Mouse (Mus musculus) retina, embryonic 14.5 days (tissue): ENCODE measurements around the gene Abcb8.

Experiments used
- DNase-seq: peaks from one replicate; pipeline ENCODE4 v3.0.0-alpha.2; 2015; ENCODE audit warnings: low spot score

Gene Abcb8

GRCm38 (mm10) chr5:24366426-24366825, 27.0 kb upstream of the Abcb8 start:
- DNase-seq, result no peak

- DNase-seq, result no peak
Observed at GRCm38 (mm10) chr5:24369767-24370166, 23.7 kb upstream of the Abcb8 start.

- DNase-seq, result no peak
Observed at GRCm38 (mm10) chr5:24373807-24374206, 19.7 kb upstream of the Abcb8 start.

GRCm38 (mm10) chr5:24374216-24374615, 19.2 kb upstream of the Abcb8 start:
- DNase-seq, result no peak

GRCm38 (mm10) chr5:24374666-24375328, 18.7 kb upstream of the Abcb8 start:
- no peak for DNase-seq

- no peak for DNase-seq
Observed at GRCm38 (mm10) chr5:24378700-24379099, 14.8 kb upstream of the Abcb8 start.

GRCm38 (mm10) chr5:24379501-24379900, 14.0 kb upstream of the Abcb8 start:
- DNase-seq, result no peak

- DNase-seq, result no peak
Observed at GRCm38 (mm10) chr5:24380499-24380898, 13.0 kb upstream of the Abcb8 start.

GRCm38 (mm10) chr5:24381486-24381885, 12.0 kb upstream of the Abcb8 start:
- DNase-seq, result no peak

- no peak for DNase-seq
Observed at GRCm38 (mm10) chr5:24381988-24382387, 11.5 kb upstream of the Abcb8 start.

- peak; percentile 95 for DNase-seq
Observed at GRCm38 (mm10) chr5:24383026-24383859, 10.2 kb upstream of the Abcb8 start.

GRCm38 (mm10) chr5:24384407-24384806, 9.1 kb upstream of the Abcb8 start:
- no peak for DNase-seq

GRCm38 (mm10) chr5:24385374-24385773, 8.1 kb upstream of the Abcb8 start:
- DNase-seq, result no peak

GRCm38 (mm10) chr5:24385887-24386550, 7.4 kb upstream of the Abcb8 start:
- DNase-seq, result no peak

GRCm38 (mm10) chr5:24387264-24388241, 5.9 kb upstream of the Abcb8 start:
- DNase-seq, result peak; percentile 78

GRCm38 (mm10) chr5:24388246-24388915, 5.1 kb upstream of the Abcb8 start:
- no peak for DNase-seq

- DNase-seq, result peak; percentile 61
Observed at GRCm38 (mm10) chr5:24389011-24389657, 4.3 kb upstream of the Abcb8 start.

- no peak for DNase-seq
Observed at GRCm38 (mm10) chr5:24389658-24390020, 3.8 kb upstream of the Abcb8 start.

GRCm38 (mm10) chr5:24391864-24392263, 1.6 kb upstream of the Abcb8 start, which contains the start of gene Atg9b:
TSS of gene Atg9b (minus strand) at chr5:24392143.
- DNase-seq, result no peak

GRCm38 (mm10) chr5:24392724-24393123, 739 bp upstream of the Abcb8 start:
- DNase-seq, result no peak
